Mouse (Mus musculus) neural tube, embryonic 13.5 days (tissue): ENCODE data around the gene Vps51. TPM values are rescaled to one million over a fixed set of nuclear protein-coding genes. Genes with fewer than 3 reads are reported as not detected.

Source experiments
- ATAC-seq: fragments of 200-750 bp; cut with Nextera tagmentation; 2 replicates; pipeline ENCODE4 v1.8.0; 2017; ENCODE audit warnings: low read depth, mild to moderate bottlenecking, moderate TSS enrichment, moderate library complexity
- H3K27ac ChIP-seq: fragments of 300-500 bp; sonication (generic); replicated peaks from 2 replicates; pipeline ENCODE4 v1.5.1; 2015; ENCODE audit warnings: moderate library complexity, mild to moderate bottlenecking, inconsistent platforms
- H3K27me3 ChIP-seq: fragments of 300-500 bp; sonication (generic); 2 replicates; pipeline ENCODE4 v1.6.1; 2015; ENCODE audit warnings: mild to moderate bottlenecking, inconsistent platforms
- H3K36me3 ChIP-seq: fragments of 300-500 bp; sonication (generic); 2 replicates; pipeline ENCODE4 v1.6.1; 2015; ENCODE audit warnings: mild to moderate bottlenecking, inconsistent platforms
- H3K4me1 ChIP-seq: fragments of 300-500 bp; sonication (generic); replicated peaks from 2 replicates; pipeline ENCODE4 v1.6.1; 2015; ENCODE audit warnings: inconsistent platforms
- H3K4me2 ChIP-seq: fragments of 300-500 bp; sonication (generic); 2 replicates; pipeline ENCODE4 v1.6.1; 2015; ENCODE audit warnings: inconsistent platforms, mild to moderate bottlenecking, moderate library complexity
- H3K4me3 ChIP-seq: fragments of 300-500 bp; sonication (generic); 2 replicates; pipeline ENCODE4 v1.5.1; 2015; ENCODE audit warnings: mild to moderate bottlenecking, inconsistent platforms
- H3K9ac ChIP-seq: fragments of 300-500 bp; sonication (generic); 2 replicates; pipeline ENCODE4 v1.6.1; 2015; ENCODE audit warnings: moderate library complexity, mild to moderate bottlenecking, inconsistent platforms
- H3K9me3 ChIP-seq: fragments of 300-500 bp; sonication (generic); 2 replicates; pipeline ENCODE4 v1.6.1; 2016; ENCODE audit warnings: inconsistent platforms
- WGBS: fragments of 180-500 bp; shearing (Covaris S2); methylation state at CpG from one replicate; pipeline ENCODE4 v1.1.7; 2015; 5-methylcytosine and 5-hydroxymethylcytosine counted together
- polyA plus RNA-seq: library from polyadenylated mRNA; unstranded; fragments of >200 nt; fragmentation: Nextera tagmentation; extraction: Ambion mirVana; gene quantifications from 2 replicates; pipeline ENCODE4 v1.2.1, GENCODE M21; 2015

The Vps51 gene
- 74.2 and 74.5 TPM in 2 replicates for polyA plus RNA-seq

DNA sequence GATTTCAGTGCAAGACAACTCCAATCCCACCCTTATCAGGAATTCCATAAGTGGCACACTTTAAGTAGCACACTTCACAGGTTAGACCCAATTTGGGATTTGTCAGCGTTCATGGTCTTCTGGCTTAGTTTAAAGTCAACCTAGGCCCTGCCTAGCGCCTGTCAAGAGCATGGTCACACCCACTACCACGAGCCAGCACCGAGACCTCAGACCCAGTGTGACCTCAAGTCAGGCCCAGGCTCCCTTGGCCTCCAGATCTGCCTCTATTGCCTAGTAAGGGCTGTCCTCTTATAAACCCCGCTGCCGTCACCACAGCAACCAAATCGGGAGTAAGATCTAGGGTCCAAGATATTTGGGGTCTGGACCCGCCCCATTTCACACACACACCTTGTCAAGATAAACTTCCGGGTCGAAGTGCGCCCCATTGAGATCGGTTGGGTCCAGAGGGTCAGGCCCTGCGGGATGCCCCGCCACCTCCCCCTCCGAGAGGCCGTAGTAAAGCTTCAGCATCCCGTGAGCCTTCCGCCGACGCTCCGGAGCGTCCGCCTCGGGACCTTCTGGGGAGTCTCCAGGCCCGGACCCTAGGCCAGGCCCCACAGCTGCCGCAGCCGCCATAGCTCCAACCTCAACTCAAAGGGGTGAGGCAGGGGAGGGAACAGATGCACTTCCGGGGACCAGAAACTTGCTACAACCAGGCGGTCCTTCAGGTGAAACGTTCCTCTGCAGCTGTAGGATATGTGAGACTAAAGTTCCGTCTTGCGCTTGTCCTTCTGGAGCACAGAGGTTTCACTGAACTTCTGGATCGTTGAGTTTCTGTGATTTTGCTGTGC, at the start of gene Vps51:
Gene Vps51, minus strand, starts transcription at position 668 of the 830 bp plus-strand sequence.
- Histone ChIP-seq H3K27ac (peak within 1 kb of the TSS; percentile 87), H3K9me3 (no peaks in the 10 kb centered on the region), H3K4me1 (peaks cover 21% of the 10 kb centered on the region), H3K9ac (peak within 1 kb of the TSS; percentile 82), H3K4me2 (peak within 1 kb of the TSS; percentile 92), H3K36me3 (peaks cover 50% of the 10 kb centered on the region), H3K4me3 (peak within 1 kb of the TSS; percentile 71), H3K27me3 (no peaks in the 10 kb centered on the region)
- WGBS, result 2% methylated on average over 33 of the region's 33 CpGs
- ATAC-seq, result peak; percentile 90

DNA sequence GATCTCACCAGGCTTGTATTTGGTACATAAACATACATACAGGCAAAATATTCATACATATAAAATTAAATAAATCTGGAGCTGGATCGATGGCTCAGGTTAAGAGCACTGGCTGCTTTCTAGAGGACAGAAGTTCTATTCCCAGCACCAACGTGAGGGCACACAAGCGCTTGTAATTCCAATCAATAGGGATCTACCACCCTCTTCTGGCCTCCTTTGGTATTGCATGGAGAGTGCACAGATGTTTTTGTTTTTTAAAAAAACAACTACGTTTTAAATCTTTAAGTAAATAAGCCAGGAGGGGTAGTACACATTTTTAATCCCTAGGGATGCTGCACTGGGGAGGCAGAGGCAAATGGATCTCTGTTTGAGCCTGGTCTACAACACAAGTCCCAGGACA, 49.3 kb upstream of the Vps51 start:
- 22% methylated on average over 4 of the region's 4 CpGs for WGBS
- no peak for ATAC-seq
- Histone ChIP-seq H3K4me1 (peaks cover 14% of the 10 kb centered on the region), H3K36me3 (peaks cover 5% of the 10 kb centered on the region; the same call in 1 of the 2 replicates), H3K4me2 (no peak overlapping the region), H3K27me3 (no peaks in the 10 kb centered on the region), H3K9me3 (no peaks in the 10 kb centered on the region), H3K9ac (no peak overlapping the region), H3K4me3 (no peak overlapping the region), H3K27ac (no peak overlapping the region)

- WGBS, result 77% methylated on average over 2 of the region's 2 CpGs
- H3K27me3 ChIP-seq, result no peaks in the 10 kb centered on the region
- no peak for ATAC-seq
- no peaks in the 10 kb centered on the region for H3K9me3 ChIP-seq
- H3K36me3 ChIP-seq, result peaks cover 13% of the 10 kb centered on the region; the same call in 1 of the 2 replicates
- H3K9ac ChIP-seq, result no peak overlapping the region
- no peak overlapping the region for H3K4me2 ChIP-seq
- H3K27ac ChIP-seq, result no peak overlapping the region
- no peak overlapping the region for H3K4me3 ChIP-seq
- peaks cover 14% of the 10 kb centered on the region for H3K4me1 ChIP-seq
These were observed 47.9 kb upstream of the Vps51 start for GRCm38 (mm10) chr19:6124898-6125297.

DNA sequence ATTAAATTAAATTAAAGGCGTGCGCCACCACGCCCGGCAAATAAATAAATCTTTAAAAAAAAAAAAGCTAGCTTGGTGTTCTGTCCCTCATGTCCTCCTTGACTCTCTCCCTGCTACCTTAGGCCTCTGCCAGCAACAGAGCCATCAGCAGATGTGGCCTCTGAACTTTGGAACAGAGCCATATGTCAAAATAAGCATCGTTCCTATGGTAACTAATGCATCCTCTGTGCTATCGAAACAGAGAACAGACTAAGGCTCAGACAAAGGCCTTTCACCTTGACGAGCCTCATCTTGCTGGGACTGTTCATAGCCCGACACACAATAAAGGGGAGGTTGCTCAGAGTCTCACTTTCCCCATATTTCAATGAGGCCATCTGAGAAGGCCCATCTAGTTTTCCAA, 46.3 kb upstream of the Vps51 start:
- Histone ChIP-seq H3K36me3 (peaks cover 13% of the 10 kb centered on the region; the same call in 1 of the 2 replicates), H3K27ac (0 out of 2 replicates have a peak overlapping the region, but pooled peaks have one; percentile 28), H3K9me3 (no peaks in the 10 kb centered on the region), H3K4me2 (no peak overlapping the region), H3K4me1 (peaks cover 22% of the 10 kb centered on the region), H3K4me3 (no peak overlapping the region), H3K27me3 (no peaks in the 10 kb centered on the region), H3K9ac (0 out of 2 replicates have a peak overlapping the region, but pooled peaks have one; percentile 31)
- ATAC-seq, result no peak
- WGBS, result 72% methylated on average over 8 of the region's 8 CpGs

DNA sequence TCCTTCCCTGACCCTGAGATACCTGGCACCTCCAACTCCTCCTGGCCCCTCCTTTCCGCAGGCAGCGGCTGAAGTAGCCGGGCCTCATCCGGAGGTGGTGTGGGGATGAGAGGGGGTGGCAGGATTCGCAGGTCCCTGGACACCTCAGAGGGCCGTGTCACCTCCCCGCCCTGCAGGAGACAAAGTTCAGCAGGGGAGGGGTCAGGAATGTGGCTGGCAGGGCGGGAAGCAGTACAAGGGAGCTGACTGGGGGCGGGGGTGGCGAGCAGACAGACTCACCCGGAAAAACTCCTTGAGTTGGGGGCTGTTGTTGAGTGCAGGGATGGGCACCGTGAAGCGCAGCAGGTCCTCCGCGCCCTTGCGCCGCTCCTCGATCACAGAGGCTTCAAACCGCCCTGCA, 44.7 kb upstream of the Vps51 start:
- whole genome bisulfite sequencing, result 33% methylated on average over 19 of the region's 19 CpGs
- Histone ChIP-seq H3K27ac (no peak overlapping the region), H3K4me3 (no peak overlapping the region), H3K9me3 (no peaks in the 10 kb centered on the region), H3K9ac (no peak overlapping the region), H3K4me1 (peaks cover 29% of the 10 kb centered on the region), H3K27me3 (no peaks in the 10 kb centered on the region), H3K4me2 (no peak overlapping the region), H3K36me3 (peaks cover 13% of the 10 kb centered on the region; the same call in 1 of the 2 replicates)
- no peak for ATAC-seq

DNA sequence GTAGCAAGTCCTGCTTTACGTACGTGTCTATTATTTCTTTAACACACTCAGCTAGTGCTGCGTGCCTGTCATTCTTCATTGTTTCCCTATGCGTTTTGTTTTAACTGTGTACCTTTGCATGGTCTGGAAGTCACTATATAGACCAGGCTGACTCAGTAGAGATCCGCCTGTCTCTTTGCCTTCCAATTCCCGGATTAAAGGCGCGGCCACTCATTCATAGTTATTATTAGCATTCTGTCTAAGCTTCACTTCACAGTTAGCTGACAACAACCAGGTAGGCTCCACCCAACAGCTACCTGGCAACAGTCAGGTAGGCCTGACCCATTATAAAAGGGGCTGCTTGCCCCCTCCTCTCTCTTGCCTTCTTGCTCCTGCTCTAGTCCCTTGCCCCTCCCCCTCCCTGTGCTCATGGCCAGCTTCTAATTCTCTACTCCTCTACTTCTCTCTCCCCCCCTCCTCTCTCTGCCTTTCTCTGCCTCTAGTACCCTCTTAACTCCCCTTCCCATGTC, 41.7 kb upstream of the Vps51 start:
- Histone ChIP-seq H3K4me1 (peaks cover 34% of the 10 kb centered on the region), H3K4me3 (peak overlapping the region; percentile 84), H3K27me3 (no peaks in the 10 kb centered on the region), H3K9me3 (no peaks in the 10 kb centered on the region), H3K9ac (peak overlapping the region; percentile 90), H3K27ac (peak overlapping the region; percentile 95), H3K36me3 (peaks cover 40% of the 10 kb centered on the region), H3K4me2 (peak overlapping the region; percentile 85)
- 2% methylated on average over 8 of the region's 8 CpGs for WGBS
- peak; percentile 60 for ATAC-seq

GRCm38 (mm10) chr19:6117986-6118676, 41.1 kb upstream of the Vps51 start, which contains the start of gene Sac3d1:
Sac3d1 (minus strand) TSS chr19:6118650.
- Histone ChIP-seq H3K9me3 (no peaks in the 10 kb centered on the region), H3K4me1 (peaks cover 28% of the 10 kb centered on the region), H3K9ac (peak within 1 kb of the TSS; percentile 90), H3K36me3 (peaks cover 42% of the 10 kb centered on the region), H3K4me3 (peak within 1 kb of the TSS; percentile 84), H3K27ac (peak within 1 kb of the TSS; percentile 95), H3K27me3 (no peaks in the 10 kb centered on the region), H3K4me2 (peak within 1 kb of the TSS; percentile 85)
- ATAC-seq, result peak; percentile 90
- WGBS, result under 1% methylated on average over 77 of the region's 77 CpGs

DNA sequence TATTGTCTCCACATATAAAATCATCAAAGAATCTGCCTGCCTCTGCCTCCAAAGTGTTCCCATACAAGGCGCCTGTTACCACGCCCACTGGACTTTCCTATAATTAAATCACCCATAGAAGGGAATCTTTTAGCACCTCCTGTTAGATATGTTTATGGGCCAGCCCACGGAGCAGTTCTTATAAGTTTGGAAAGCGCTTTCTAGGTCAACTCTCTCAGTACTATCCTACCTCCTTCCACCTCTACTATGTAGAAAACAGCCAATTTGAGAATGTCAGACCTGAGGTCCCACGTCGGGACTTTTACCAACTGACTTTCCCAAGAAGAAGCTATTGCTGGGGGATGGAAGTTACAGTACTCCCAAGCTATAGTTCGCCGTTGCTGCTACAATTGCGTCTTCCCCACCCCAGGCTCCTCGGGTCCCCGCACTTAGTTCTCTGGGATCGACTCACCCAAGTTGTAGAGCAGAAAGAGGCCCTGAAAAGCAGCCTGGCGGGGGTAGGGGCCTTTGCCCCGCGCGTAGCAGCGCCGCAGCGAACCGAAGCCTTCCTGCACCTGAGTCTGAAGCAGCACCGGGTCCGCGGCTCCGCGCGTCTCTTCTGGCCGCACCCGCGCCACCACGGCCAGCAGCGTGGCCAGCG, 40.4 kb upstream of the Vps51 start:
- H3K9ac ChIP-seq, result peak overlapping the region; percentile 90
- 5% methylated on average over 32 of the region's 32 CpGs for WGBS
- no peak for ATAC-seq
- H3K4me1 ChIP-seq, result peaks cover 28% of the 10 kb centered on the region
- peak overlapping the region; percentile 85 for H3K4me2 ChIP-seq
- H3K27me3 ChIP-seq, result no peaks in the 10 kb centered on the region
- H3K9me3 ChIP-seq, result no peaks in the 10 kb centered on the region
- peak overlapping the region; percentile 84 for H3K4me3 ChIP-seq
- H3K36me3 ChIP-seq, result peaks cover 49% of the 10 kb centered on the region
- H3K27ac ChIP-seq, result peak overlapping the region; percentile 95

DNA sequence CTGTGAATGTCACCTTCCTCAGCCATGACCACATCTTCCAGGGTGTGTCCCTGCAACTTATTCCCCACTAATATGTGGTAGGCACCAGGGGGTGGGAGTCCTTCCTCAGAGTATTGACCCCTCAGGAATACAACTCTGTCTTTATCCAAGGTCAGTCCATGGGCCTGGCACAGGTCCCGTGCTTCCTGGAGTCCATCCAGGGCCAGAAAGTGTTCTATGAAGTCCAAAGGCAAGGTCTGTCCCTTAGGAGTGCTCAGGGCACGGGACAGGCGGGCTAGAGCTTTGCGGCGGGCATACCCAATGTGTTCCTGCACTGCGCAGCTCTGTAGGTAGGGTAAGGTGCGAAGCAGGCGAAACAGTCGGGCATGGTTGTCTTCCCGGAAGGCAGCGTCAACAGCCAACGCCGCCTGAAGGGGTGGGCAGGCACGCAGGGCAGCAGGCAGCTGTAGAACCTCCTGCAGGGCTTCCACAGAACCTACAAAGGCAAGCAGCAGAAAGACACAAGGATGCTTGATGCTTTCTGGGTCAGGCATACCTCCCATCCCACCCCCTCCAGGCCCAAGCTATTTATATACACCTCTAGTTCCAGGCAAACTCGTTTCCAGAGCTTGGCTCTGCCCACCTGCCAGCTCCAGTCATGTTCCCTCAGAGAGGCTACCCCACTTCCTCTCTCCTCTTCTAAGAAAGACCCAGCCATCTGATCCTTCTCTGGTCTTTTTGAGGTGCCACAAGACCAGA, 39.3 kb upstream of the Vps51 start:
- Histone ChIP-seq H3K36me3 (peaks cover 47% of the 10 kb centered on the region), H3K4me1 (peaks cover 28% of the 10 kb centered on the region), H3K9ac (peak overlapping the region; percentile 90), H3K9me3 (no peaks in the 10 kb centered on the region), H3K4me3 (peak overlapping the region; percentile 84), H3K27ac (no peak overlapping the region), H3K27me3 (no peaks in the 10 kb centered on the region), H3K4me2 (peak overlapping the region; percentile 85)
- ATAC-seq, result no peak
- 94% methylated on average over 15 of the region's 15 CpGs for WGBS

DNA sequence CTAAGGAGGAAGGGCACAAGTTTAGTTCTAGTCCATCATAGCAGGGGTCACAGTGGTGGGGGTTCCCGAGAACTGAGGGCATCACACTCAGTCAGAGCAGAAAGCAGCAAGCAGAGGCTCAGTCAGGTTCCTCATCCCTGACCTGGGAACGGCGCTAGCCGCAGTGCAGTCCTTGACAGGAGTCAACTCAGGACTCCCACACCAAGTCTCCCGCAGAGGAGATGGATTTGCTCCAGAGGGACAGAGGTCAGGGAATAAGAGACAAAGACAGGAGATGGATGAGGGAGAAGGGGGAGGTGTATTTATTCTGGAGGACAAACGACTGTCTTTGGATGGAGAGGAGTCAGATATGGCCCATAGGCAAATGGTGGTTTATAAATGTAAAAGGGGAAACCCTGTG, 36.1 kb upstream of the Vps51 start:
- Histone ChIP-seq H3K9ac (no peak overlapping the region), H3K36me3 (peaks cover 39% of the 10 kb centered on the region), H3K27ac (no peak overlapping the region), H3K4me1 (peaks cover 17% of the 10 kb centered on the region), H3K4me3 (no peak overlapping the region), H3K27me3 (no peaks in the 10 kb centered on the region), H3K4me2 (no peak overlapping the region), H3K9me3 (no peaks in the 10 kb centered on the region)
- ATAC-seq, result no peak
- WGBS, result 65% methylated on average over 6 of the region's 6 CpGs

DNA sequence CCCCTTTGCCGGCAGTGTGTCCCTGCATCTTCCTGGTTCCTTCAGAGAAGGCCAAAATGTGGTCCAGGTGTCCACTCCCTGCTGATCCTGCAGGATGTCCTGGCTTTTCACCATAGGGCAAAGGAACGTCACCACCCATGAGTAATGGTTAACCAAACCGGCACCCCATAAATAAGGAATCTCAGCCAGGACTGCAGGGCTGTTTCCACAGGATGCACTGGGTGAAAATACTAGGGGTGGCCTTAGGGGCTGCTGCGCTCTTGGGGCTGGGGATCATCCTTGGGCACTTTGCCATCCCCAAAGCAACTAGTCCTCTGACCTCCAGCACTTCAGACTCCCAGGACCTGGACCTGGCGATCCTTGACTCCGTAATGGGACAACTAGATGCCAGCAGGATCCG, 28.6 kb upstream of the Vps51 start, which contains the start of gene Naaladl1:
Gene Naaladl1, plus strand, starts transcription at position 197 of the 400 bp plus-strand sequence.
- ATAC-seq, result no peak
- 90% methylated on average over 7 of the region's 7 CpGs for WGBS

More for the DNA sequence above, 28.6 kb upstream of the Vps51 start, which contains the start of gene Naaladl1:
- Histone ChIP-seq H3K27ac (no peak within 1 kb of the TSS), H3K27me3 (no peaks in the 10 kb centered on the region), H3K4me1 (no peaks in the 10 kb centered on the region), H3K9ac (0 out of 2 replicates have a peak within 1 kb of the TSS, but pooled peaks have one; percentile 8), H3K4me3 (no peak within 1 kb of the TSS), H3K9me3 (no peaks in the 10 kb centered on the region), H3K36me3 (no peaks in the 10 kb centered on the region), H3K4me2 (no peak within 1 kb of the TSS)
